Comparison of ENCODE assay signal across 8 mouse cellular contexts in genomic region chr13:83987746-83988423, GRCm38 (mm10).
DNase-seq lines count a peak whose midpoint lies in the region; ATAC-seq and TF ChIP-seq lines count a peak whose summit lies in the region.
"Had no signal": no experiment of that assay in that cellular context is flagged by ENCODE, and none has a peak within 500 bp of the region (broad histone marks: within the 10 kb centered on the region; RNA-seq: fewer than 3 reads in every experiment).

No protein-coding gene starts in this region.

- no peaks in the 10 kb centered on the region for H3K36me3 ChIP-seq in forebrain, embryonic 15.5 days
- no peaks in the 10 kb centered on the region for H3K36me3 ChIP-seq in midbrain, postnatal 0 days (ENCODE audit: insufficient read depth, low read length)
- H3K36me3 ChIP-seq in heart, embryonic 11.5 days (ENCODE audit: control insufficient read depth, insufficient read depth, low read length), result no peaks in the 10 kb centered on the region

- WGBS in forebrain, embryonic 15.5 days, result 4% methylated on average over 11 of the region's 11 CpGs
- WGBS in midbrain, postnatal 0 days, result 9% methylated on average over 11 of the region's 11 CpGs
- 67% methylated on average over 11 of the region's 11 CpGs for WGBS in heart, embryonic 11.5 days (ENCODE audit: insufficient replicate concordance)

- H3K4me3 ChIP-seq in forebrain, embryonic 15.5 days, result peak overlapping the region; percentile 31
- peak overlapping the region; percentile 32 for H3K4me3 ChIP-seq in midbrain, postnatal 0 days (ENCODE audit: low read depth, low read length)
- H3K4me3 ChIP-seq in heart, embryonic 11.5 days (ENCODE audit: low read depth, low read length), result no peak overlapping the region

- no peaks in the 10 kb centered on the region for H3K9me3 ChIP-seq in forebrain, embryonic 15.5 days
- no peaks in the 10 kb centered on the region for H3K9me3 ChIP-seq in midbrain, postnatal 0 days (ENCODE audit: low read length)
- H3K9me3 ChIP-seq in heart, embryonic 11.5 days (replicated peaks; ENCODE audit: control insufficient read depth, low read length), result no peaks in the 10 kb centered on the region

- H3K4me2 ChIP-seq in forebrain, embryonic 15.5 days (replicated peaks), result peak overlapping the region; percentile 43
- peak overlapping the region; percentile 53 for H3K4me2 ChIP-seq in midbrain, postnatal 0 days (ENCODE audit: low read depth, low read length, poor library complexity, severe bottlenecking)
- H3K4me2 ChIP-seq in heart, embryonic 11.5 days, result no peak overlapping the region

- peak overlapping the region; percentile 87 for H3K27ac ChIP-seq in forebrain, embryonic 15.5 days (replicated peaks)
- peak overlapping the region; percentile 71 for H3K27ac ChIP-seq in midbrain, postnatal 0 days (ENCODE audit: low read depth, low read length)
- no peak overlapping the region for H3K27ac ChIP-seq in heart, embryonic 11.5 days (ENCODE audit: low read depth, low read length)
- H3K27ac ChIP-seq: macrophage had no signal

- peaks cover 42% of the 10 kb centered on the region for H3K4me1 ChIP-seq in forebrain, embryonic 15.5 days
- no peaks in the 10 kb centered on the region; the same call in 1 of the 2 replicates for H3K4me1 ChIP-seq in midbrain, postnatal 0 days (ENCODE audit: insufficient read depth, low read length)
- H3K4me1 ChIP-seq in heart, embryonic 11.5 days (ENCODE audit: control insufficient read depth, insufficient read depth, low read length), result no peaks in the 10 kb centered on the region

- H3K27me3 ChIP-seq in forebrain, embryonic 15.5 days, result no peaks in the 10 kb centered on the region
- no peaks in the 10 kb centered on the region for H3K27me3 ChIP-seq in midbrain, postnatal 0 days (ENCODE audit: insufficient read depth, low read length)
- no peaks in the 10 kb centered on the region for H3K27me3 ChIP-seq in heart, embryonic 11.5 days (ENCODE audit: control insufficient read depth, insufficient read depth, low read length)

- peak; percentile 87 for ATAC-seq in forebrain, embryonic 15.5 days (replicated peaks)
- peak; percentile 89 for ATAC-seq in midbrain, postnatal 0 days (ENCODE audit: low FRiP score)
- no peak for ATAC-seq in heart, embryonic 11.5 days (replicated peaks; ENCODE audit: insufficient number of reproducible peaks, low FRiP score, low TSS enrichment)
- ATAC-seq in inflammation-experienced regulatory T-cells, adult 6 months, result no peak

- DNase-seq in cerebellum, postnatal 36 days, result peak; percentile 74 to 82
- DNase-seq in layer of hippocampus, adult 9-11 months, result peak; percentile 79
- peak; percentile 94 for DNase-seq in midbrain, postnatal 0 days (ENCODE audit: low spot score)
- DNase-seq in adrenal gland, postnatal 10 days, result no peak

- TF ChIP-seq CTCF in midbrain, postnatal 0 days (IDR thresholded peaks at IDR 0.05), result no peak

- H3K9ac ChIP-seq in forebrain, embryonic 15.5 days (replicated peaks), result peak overlapping the region; percentile 47
- H3K9ac ChIP-seq in midbrain, postnatal 0 days (replicated peaks; ENCODE audit: low read length, poor library complexity, severe bottlenecking), result peak overlapping the region; percentile 51
- H3K9ac ChIP-seq in heart, embryonic 11.5 days (ENCODE audit: low read depth, low read length), result no peak overlapping the region

Comparison
In these comparisons a context has a peak if more than half of its experiments do, and no peak if none do; other contexts are left out.
1. ATAC-seq: peak in forebrain, embryonic 15.5 days (single experiment) and midbrain, postnatal 0 days (single experiment); none in heart, embryonic 11.5 days (single experiment) and inflammation-experienced regulatory T-cells, adult 6 months (single experiment).